Mouse (Mus musculus): ENCODE results near the gene Acot11. TPM values are rescaled to one million over a fixed set of nuclear protein-coding genes. Genes with fewer than 3 reads are reported as not detected.
A peak's percentile ranks its signal among the peaks of the same experiment; 100 is the strongest.
"Not testable (repeated sequence)": the region's sequence is repeated elsewhere in the genome, so short reads cannot be mapped to it uniquely, and the experiment has no call there.

The Acot11 gene
- polyA plus RNA-seq, 1 experiment from 2014 or later, result 1.5 TPM

DNA sequence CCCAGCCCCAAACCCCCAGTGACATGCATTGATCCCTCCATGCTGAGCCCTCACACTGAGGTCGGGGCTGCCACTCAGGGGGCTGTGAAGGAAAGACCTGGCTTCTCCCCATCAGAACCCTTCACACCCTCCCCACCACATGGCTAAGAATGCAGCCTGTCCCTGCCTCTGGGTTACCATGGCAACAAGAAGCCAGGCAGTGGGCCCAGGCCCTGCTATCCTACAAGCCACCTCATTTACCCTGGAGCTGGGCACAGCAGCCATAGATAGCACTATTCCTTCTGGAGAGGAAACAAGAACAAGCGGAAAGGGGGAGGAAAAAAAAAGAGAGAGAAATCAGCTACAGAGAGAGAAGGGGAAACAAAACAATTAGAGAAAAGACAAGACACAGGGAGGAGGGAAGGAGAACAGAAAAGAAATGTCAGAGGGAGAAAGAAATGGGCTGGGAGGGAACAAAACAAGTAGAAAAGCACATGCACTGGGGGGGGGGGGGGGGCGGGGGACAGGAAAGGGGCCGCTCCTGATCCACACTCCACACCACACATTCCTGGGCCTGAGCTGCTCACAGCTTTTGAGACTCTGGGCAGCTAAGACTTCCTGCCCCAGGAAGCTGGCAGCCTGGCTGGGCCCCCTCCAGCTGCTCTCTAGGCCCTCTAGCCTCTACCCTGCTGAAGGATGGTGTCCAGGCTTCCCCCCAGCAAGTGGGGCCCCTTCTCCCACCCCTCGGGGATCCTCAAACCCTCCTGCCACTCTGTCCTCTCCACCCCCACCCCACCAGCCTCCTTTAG is 18.9 kb downstream of the Acot11 start:
- 3% methylated on average over 4 of the region's 5 CpGs for WGBS
- no peak overlapping the region for H3K4me2 ChIP-seq (ENCODE audit: low read length)
- H3K4me3 ChIP-seq (replicated peaks; ENCODE audit: low read length), result no peak overlapping the region
- H3K9ac ChIP-seq (replicated peaks; ENCODE audit: low read depth, low read length), result 0 out of 2 replicates have a peak overlapping the region, but pooled peaks have one; percentile 22
- H3K9me3 ChIP-seq (ENCODE audit: control insufficient read depth, low read length), result no peaks in the 10 kb centered on the region
- H3K27me3 ChIP-seq (replicated peaks; ENCODE audit: control insufficient read depth, insufficient read depth, low read length), result no peaks in the 10 kb centered on the region
- peaks cover 23% of the 10 kb centered on the region for H3K4me1 ChIP-seq (replicated peaks; ENCODE audit: control insufficient read depth, insufficient read depth, low read length)
- peak overlapping the region; percentile 52 for H3K27ac ChIP-seq (ENCODE audit: low read length)
- H3K36me3 ChIP-seq (ENCODE audit: control insufficient read depth, insufficient read depth), result no peaks in the 10 kb centered on the region
- ATAC-seq, result peak; percentile 92

DNA sequence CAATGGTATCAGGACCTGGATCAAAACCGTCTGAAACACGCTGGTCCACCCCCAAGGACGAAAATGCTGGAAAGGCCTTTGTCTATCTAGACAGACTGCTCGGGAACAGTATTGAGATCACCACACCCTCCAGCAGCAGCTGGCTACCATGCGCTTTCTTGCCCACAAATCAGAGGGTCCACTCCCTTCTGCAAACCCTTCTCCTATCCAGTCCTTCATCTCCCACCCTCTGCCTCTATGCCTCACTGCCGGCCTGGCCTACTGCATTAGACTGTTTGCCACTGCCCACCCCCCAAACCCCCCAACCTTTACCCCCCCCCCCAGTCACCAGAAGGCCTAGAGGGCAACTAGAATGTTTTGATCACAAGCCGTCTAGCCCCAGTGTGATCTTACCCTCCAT is 19.5 kb downstream of the Acot11 start:
- peaks cover 23% of the 10 kb centered on the region for H3K4me1 ChIP-seq (replicated peaks; ENCODE audit: control insufficient read depth, insufficient read depth, low read length)

DNA sequence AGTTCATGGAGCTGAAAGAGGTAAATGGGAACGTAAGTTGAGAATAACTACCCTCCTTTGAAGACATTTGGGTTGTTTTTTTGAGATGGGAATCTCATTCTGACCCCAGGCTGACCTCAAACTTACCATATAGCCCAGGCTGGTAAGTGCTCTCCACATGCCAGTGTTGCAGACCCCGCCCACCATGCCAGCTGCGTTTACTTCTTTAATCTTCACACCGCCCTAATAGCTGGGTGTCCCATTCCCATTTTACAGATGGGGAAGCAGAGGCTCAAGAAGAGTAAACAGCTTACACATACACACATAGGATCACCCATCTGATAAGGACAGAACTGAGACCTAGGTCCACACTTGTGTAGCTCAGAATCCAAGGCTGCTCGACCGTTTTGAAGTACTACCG is 20.0 kb downstream of the Acot11 start:
- H3K36me3 ChIP-seq (ENCODE audit: control insufficient read depth, insufficient read depth), result no peaks in the 10 kb centered on the region
- H3K4me3 ChIP-seq (replicated peaks; ENCODE audit: low read length), result no peak overlapping the region
- WGBS, result 93% methylated on average over 7 of the region's 7 CpGs
- H3K27me3 ChIP-seq (replicated peaks; ENCODE audit: control insufficient read depth, insufficient read depth, low read length), result no peaks in the 10 kb centered on the region
- no peaks in the 10 kb centered on the region for H3K9me3 ChIP-seq (ENCODE audit: control insufficient read depth, low read length)
- H3K4me1 ChIP-seq (replicated peaks; ENCODE audit: control insufficient read depth, insufficient read depth, low read length), result peaks cover 23% of the 10 kb centered on the region
- no peak overlapping the region for H3K9ac ChIP-seq (replicated peaks; ENCODE audit: low read depth, low read length)
- no peak for ATAC-seq
- H3K4me2 ChIP-seq (ENCODE audit: low read length), result no peak overlapping the region
- no peak overlapping the region for H3K27ac ChIP-seq (ENCODE audit: low read length)

More for the DNA sequence above, 19.5 kb downstream of the Acot11 start:
- ATAC-seq, result peak; percentile 25
- Histone ChIP-seq H3K9ac (replicated peaks; ENCODE audit: low read depth, low read length) (no peak overlapping the region), H3K9me3 (ENCODE audit: control insufficient read depth, low read length) (no peaks in the 10 kb centered on the region), H3K4me3 (replicated peaks; ENCODE audit: low read length) (no peak overlapping the region), H3K27ac (ENCODE audit: low read length) (peak overlapping the region; percentile 52), H3K36me3 (ENCODE audit: control insufficient read depth, insufficient read depth) (no peaks in the 10 kb centered on the region), H3K4me2 (ENCODE audit: low read length) (no peak overlapping the region), H3K27me3 (replicated peaks; ENCODE audit: control insufficient read depth, insufficient read depth, low read length) (no peaks in the 10 kb centered on the region)
- 43% methylated on average over 7 of the region's 7 CpGs for WGBS

DNA sequence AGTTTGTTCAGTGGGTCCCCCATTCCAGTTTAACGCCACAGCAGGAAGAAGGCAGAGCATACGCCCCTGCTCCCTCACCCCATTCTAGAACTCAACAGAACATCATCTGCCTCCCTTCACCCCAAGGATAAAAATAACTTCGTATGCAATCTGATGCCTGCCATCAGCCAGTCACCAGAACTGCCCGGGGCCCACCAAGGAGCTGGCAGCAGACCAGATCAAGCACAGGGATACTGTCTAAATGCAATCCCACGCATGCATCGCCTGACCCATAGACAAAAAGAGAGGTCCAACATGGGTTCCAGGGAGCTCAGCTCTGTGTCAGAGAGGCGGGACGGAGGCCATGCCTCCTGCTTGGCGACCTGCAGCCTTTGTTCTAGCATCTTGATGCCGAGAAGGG is 21.7 kb downstream of the Acot11 start:
- no peak overlapping the region for H3K4me3 ChIP-seq (replicated peaks; ENCODE audit: low read length)
- H3K9ac ChIP-seq (replicated peaks; ENCODE audit: low read depth, low read length), result no peak overlapping the region
- no peaks in the 10 kb centered on the region for H3K36me3 ChIP-seq (ENCODE audit: control insufficient read depth, insufficient read depth)
- no peaks in the 10 kb centered on the region for H3K9me3 ChIP-seq (ENCODE audit: control insufficient read depth, low read length)
- no peak for ATAC-seq
- peaks cover 28% of the 10 kb centered on the region for H3K4me1 ChIP-seq (replicated peaks; ENCODE audit: control insufficient read depth, insufficient read depth, low read length)
- H3K27me3 ChIP-seq (replicated peaks; ENCODE audit: control insufficient read depth, insufficient read depth, low read length), result no peaks in the 10 kb centered on the region
- WGBS, result 61% methylated on average over 10 of the region's 10 CpGs
- H3K4me2 ChIP-seq (ENCODE audit: low read length), result no peak overlapping the region
- no peak overlapping the region for H3K27ac ChIP-seq (ENCODE audit: low read length)

DNA sequence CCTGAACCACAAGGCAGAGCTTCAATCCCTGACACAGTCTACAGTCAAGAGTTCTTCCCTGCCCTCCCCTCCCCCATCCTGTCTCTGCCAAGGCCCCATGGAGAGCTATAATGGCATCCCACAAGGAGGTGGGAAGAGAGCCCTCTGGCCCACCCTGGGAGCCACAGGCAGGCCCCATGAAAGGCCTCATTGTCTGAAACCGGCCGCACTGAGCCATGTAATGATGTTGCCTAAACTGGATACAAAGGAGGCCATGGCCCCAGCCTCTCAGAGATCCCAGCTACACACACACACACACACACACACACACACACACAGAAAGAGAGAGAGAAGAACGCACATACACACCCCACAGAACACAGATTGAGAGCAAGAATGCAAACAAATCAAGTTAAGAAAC is 24.8 kb downstream of the Acot11 start:
- H3K4me1 ChIP-seq (replicated peaks; ENCODE audit: control insufficient read depth, insufficient read depth, low read length), result peaks cover 20% of the 10 kb centered on the region
- H3K9ac ChIP-seq (replicated peaks; ENCODE audit: low read depth, low read length), result no peak overlapping the region
- no peaks in the 10 kb centered on the region for H3K36me3 ChIP-seq (ENCODE audit: control insufficient read depth, insufficient read depth)
- H3K9me3 ChIP-seq (ENCODE audit: control insufficient read depth, low read length), result no peaks in the 10 kb centered on the region
- no peak overlapping the region for H3K4me2 ChIP-seq (ENCODE audit: low read length)
- 2% methylated on average over 3 of the region's 3 CpGs for WGBS
- ATAC-seq, result peak; percentile 66
- no peak overlapping the region for H3K27ac ChIP-seq (ENCODE audit: low read length)
- no peak overlapping the region for H3K4me3 ChIP-seq (replicated peaks; ENCODE audit: low read length)
- no peaks in the 10 kb centered on the region for H3K27me3 ChIP-seq (replicated peaks; ENCODE audit: control insufficient read depth, insufficient read depth, low read length)

DNA sequence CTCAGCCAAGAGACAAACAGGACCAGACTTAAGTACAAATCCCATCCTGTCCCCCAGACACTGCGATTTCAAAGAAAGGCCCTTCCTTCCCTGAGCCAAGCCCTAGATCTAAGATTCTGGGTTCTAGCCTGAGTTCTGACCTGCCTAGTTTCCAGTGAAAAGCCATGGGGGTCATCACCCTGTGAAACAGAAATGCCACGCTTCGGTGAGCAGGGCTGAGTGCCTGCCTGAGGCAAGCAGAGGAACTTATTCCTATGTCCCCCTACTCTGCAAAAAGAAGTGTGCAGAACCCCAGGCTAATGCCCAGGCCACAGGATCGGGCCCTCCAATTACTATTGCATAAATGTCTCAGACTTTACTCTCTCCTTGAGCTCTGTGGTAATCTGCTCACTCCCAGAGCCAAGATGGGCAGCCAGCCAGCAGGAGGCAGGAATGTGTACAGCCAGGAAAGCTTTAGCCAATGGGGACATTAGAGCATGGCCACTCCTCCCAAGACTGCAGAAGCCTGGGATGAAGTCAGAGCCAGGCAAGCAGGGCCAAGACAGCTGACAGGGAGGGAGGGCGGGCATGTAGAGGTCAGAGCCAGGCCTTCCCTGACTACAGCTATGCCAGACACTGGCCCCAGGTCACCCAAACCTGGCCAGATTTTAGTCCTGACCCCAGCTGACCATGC is 26.5 kb downstream of the Acot11 start:
- Histone ChIP-seq H3K36me3 (ENCODE audit: control insufficient read depth, insufficient read depth) (no peaks in the 10 kb centered on the region), H3K9me3 (ENCODE audit: control insufficient read depth, low read length) (no peaks in the 10 kb centered on the region), H3K4me3 (replicated peaks; ENCODE audit: low read length) (no peak overlapping the region), H3K27me3 (replicated peaks; ENCODE audit: control insufficient read depth, insufficient read depth, low read length) (no peaks in the 10 kb centered on the region), H3K4me1 (replicated peaks; ENCODE audit: control insufficient read depth, insufficient read depth, low read length) (peaks cover 20% of the 10 kb centered on the region), H3K27ac (ENCODE audit: low read length) (no peak overlapping the region), H3K4me2 (ENCODE audit: low read length) (no peak overlapping the region), H3K9ac (replicated peaks; ENCODE audit: low read depth, low read length) (no peak overlapping the region)
- WGBS, result 24% methylated on average over 5 of the region's 5 CpGs
- ATAC-seq, result peak; percentile 88

DNA sequence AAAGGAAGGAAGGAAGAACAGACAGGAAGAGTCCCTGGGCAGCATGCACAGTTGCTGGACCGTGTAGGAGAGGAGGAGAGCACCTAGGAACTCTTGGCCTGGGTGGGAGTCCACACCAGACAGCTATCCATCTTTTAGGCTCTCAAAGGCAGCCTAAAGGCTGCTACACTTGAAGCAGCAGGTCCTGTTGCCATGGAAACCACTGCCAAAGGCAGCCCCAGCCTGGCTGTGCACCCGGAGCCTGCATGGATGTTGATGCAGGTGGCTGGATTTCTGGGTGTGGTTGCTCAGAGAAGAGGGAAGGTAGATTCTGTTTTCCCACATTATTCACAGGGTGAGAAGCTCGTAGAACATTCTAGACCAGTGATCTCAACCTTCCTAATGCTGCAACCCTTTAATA is 27.8 kb downstream of the Acot11 start:
- H3K4me1 ChIP-seq (replicated peaks; ENCODE audit: control insufficient read depth, insufficient read depth, low read length), result peaks cover 20% of the 10 kb centered on the region
- H3K9ac ChIP-seq (replicated peaks; ENCODE audit: low read depth, low read length), result 0 out of 2 replicates have a peak overlapping the region, but pooled peaks have one; percentile 32
- no peak overlapping the region for H3K4me3 ChIP-seq (replicated peaks; ENCODE audit: low read length)
- H3K9me3 ChIP-seq (ENCODE audit: control insufficient read depth, low read length), result no peaks in the 10 kb centered on the region
- ATAC-seq, result peak; percentile 60
- 16% methylated on average over 3 of the region's 3 CpGs for WGBS
- peak overlapping the region; percentile 53 for H3K27ac ChIP-seq (ENCODE audit: low read length)
- no peaks in the 10 kb centered on the region for H3K36me3 ChIP-seq (ENCODE audit: control insufficient read depth, insufficient read depth)
- H3K27me3 ChIP-seq (replicated peaks; ENCODE audit: control insufficient read depth, insufficient read depth, low read length), result no peaks in the 10 kb centered on the region
- no peak overlapping the region for H3K4me2 ChIP-seq (ENCODE audit: low read length)

DNA sequence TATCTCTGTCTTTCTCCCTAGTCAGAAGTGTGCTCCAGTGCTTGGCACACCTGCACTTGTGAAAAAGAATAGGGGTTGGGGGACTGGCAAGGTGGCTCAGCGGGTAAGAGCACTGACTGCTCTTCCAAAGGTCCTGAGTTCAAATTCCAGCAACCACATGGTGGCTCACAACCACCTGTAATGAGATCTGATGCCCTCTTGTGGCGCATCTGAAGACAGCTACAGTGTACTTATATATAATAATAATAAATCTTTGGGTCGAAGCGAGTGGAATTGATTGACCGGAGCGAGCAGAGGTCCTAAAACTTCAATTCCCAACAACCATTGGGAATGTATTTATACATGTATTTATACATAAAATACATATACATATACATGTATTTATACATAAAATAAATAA is 29.0 kb downstream of the Acot11 start:
- not testable (repeated sequence) for H3K9ac ChIP-seq (replicated peaks; ENCODE audit: low read depth, low read length); H3K36me3 ChIP-seq (ENCODE audit: control insufficient read depth, insufficient read depth); H3K27ac ChIP-seq (ENCODE audit: low read length); ATAC-seq; H3K4me3 ChIP-seq (replicated peaks; ENCODE audit: low read length); H3K27me3 ChIP-seq (replicated peaks; ENCODE audit: control insufficient read depth, insufficient read depth, low read length); H3K4me2 ChIP-seq (ENCODE audit: low read length); H3K9me3 ChIP-seq (ENCODE audit: control insufficient read depth, low read length)
- H3K4me1 ChIP-seq (replicated peaks; ENCODE audit: control insufficient read depth, insufficient read depth, low read length), result peaks cover 20% of the 10 kb centered on the region
- 83% methylated on average over 6 of the region's 6 CpGs for WGBS

DNA sequence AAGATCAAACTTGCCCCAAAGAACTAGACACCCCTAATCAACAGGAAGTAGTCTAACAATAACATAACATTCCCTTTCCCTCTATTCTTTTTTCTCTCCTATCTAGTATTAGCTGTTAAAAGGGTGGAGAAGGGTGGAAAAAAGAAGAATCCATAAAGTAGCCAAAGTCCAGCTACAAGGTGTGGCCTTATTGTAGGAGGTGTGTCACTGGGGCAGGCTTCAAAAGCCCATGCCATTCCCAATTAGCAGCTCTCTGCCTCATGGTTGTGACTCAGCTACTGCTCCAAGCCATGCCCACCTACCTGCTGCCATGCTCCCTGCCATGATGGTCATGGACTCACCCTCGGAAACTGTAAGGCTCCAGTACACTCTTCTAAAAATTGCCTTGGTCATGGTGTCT is 32.2 kb downstream of the Acot11 start:
- Histone ChIP-seq H3K4me2 (ENCODE audit: low read length) (no peak overlapping the region), H3K4me1 (replicated peaks; ENCODE audit: control insufficient read depth, insufficient read depth, low read length) (peaks cover 8% of the 10 kb centered on the region), H3K4me3 (replicated peaks; ENCODE audit: low read length) (no peak overlapping the region), H3K36me3 (ENCODE audit: control insufficient read depth, insufficient read depth) (no peaks in the 10 kb centered on the region), H3K27ac (ENCODE audit: low read length) (no peak overlapping the region), H3K9ac (replicated peaks; ENCODE audit: low read depth, low read length) (no peak overlapping the region), H3K9me3 (ENCODE audit: control insufficient read depth, low read length) (no peaks in the 10 kb centered on the region), H3K27me3 (replicated peaks; ENCODE audit: control insufficient read depth, insufficient read depth, low read length) (no peaks in the 10 kb centered on the region)
- 94% methylated on average over 1 of the region's 1 CpGs for WGBS
- ATAC-seq, result no peak
